Mouse (Mus musculus): ENCODE measurements around the gene Syne2. TPM values are rescaled to one million over a fixed set of nuclear protein-coding genes. Genes with fewer than 3 reads are reported as not detected.

The Syne2 gene
- polyA plus RNA-seq, 1 experiment from 2014 or later = 16.1 TPM

DNA sequence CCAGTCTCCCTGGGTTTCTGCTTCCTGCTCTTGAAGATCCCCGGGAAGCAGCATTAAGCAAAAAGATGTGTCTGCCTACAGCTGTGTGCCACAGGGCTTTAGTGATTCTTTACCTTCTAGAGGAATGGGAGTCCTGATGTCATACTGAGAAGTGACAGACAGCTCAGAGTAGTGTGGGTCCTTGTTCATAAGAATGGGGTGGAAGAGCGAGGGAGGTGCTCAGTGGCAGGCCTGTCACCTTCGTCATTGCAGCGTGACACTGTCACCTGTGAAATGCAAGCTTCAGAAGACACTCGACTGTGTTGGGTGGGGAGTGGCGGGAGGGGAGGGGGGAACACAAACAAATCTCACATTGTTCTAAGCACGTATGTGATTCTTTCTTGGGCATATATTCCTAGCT, 23.2 kb downstream of the Syne2 start:
- Histone ChIP-seq H3K4me2 (replicated peaks; ENCODE audit: low read depth) (no peak overlapping the region), H3K4me1 (replicated peaks; ENCODE audit: control insufficient read depth, insufficient read depth) (no peaks in the 10 kb centered on the region), H3K4me3 (ENCODE audit: low read depth, low read length) (no peak overlapping the region), H3K9ac (ENCODE audit: low read length) (no peak overlapping the region), H3K9me3 (ENCODE audit: control insufficient read depth, low read length) (no peaks in the 10 kb centered on the region), H3K27me3 (ENCODE audit: control insufficient read depth, insufficient read depth, low read length) (no peaks in the 10 kb centered on the region), H3K27ac (replicated peaks) (no peak overlapping the region), H3K36me3 (ENCODE audit: control insufficient read depth, insufficient read depth, low read length) (no peaks in the 10 kb centered on the region)
- no peak for ATAC-seq (ENCODE audit: low FRiP score, low TSS enrichment)
- 62% methylated on average over 7 of the region's 7 CpGs for WGBS
- no peak for DNase-seq (ENCODE audit: low spot score)
- TF ChIP-seq CTCF (IDR thresholded peaks at IDR 0.05; ENCODE audit: low read depth) (no peak), EP300 (optimal IDR thresholded peaks at IDR 0.05) (no peak)

DNA sequence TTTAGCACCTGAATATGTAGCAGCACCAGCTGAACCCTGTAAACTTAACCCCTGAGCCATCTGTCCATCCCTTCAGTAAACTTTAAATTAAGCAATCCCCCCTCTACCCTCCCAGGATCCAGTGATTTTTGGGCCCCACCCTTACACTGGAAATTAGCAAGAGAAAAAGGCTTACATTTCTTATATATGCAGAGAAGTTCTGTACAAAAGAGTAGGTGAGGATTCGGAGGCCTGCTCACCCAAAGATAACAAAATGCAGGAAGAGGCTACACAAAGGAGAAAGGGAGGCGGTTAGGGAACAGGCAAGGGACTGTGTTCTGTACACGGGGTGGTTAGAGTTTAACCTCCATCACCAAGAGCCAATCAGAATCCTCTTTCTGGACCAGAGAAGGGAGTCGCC, 26.4 kb downstream of the Syne2 start:
- H3K9ac ChIP-seq (ENCODE audit: low read length) = no peak overlapping the region
- DNase-seq (ENCODE audit: low spot score) (no peak), ATAC-seq (ENCODE audit: low FRiP score, low TSS enrichment) (no peak)
- TF ChIP-seq CTCF (IDR thresholded peaks at IDR 0.05; ENCODE audit: low read depth) = no peak
- no peak for TF ChIP-seq EP300 (optimal IDR thresholded peaks at IDR 0.05)
- no peaks in the 10 kb centered on the region for H3K9me3 ChIP-seq (ENCODE audit: control insufficient read depth, low read length)
- H3K4me3 ChIP-seq (ENCODE audit: low read depth, low read length) = no peak overlapping the region
- H3K36me3 ChIP-seq (ENCODE audit: control insufficient read depth, insufficient read depth, low read length) = no peaks in the 10 kb centered on the region
- H3K27ac ChIP-seq (replicated peaks) = no peak overlapping the region
- WGBS = 63% methylated on average over 4 of the region's 4 CpGs
- no peak overlapping the region for H3K4me2 ChIP-seq (replicated peaks; ENCODE audit: low read depth)
- H3K27me3 ChIP-seq (ENCODE audit: control insufficient read depth, insufficient read depth, low read length) = no peaks in the 10 kb centered on the region
- no peaks in the 10 kb centered on the region for H3K4me1 ChIP-seq (replicated peaks; ENCODE audit: control insufficient read depth, insufficient read depth)

DNA sequence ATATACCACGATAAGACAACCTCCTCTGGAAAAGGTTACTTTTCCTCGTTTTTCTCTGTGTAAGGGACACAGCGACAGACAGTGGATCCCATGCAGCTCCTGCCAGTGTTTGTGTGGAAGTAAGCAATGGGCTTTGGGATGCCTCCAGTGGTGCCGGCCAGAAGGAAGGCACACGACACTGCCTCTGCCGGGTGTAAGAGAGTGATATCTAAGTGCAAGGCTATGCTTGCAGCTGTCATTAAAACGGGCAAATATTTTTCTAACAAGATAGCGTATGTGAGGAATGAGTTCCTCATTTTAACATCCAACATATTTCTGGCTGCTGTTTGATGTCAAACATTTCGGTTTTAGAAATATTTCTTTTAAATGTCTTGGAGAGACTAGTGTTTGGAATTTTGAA, 27.1 kb downstream of the Syne2 start:
- Histone ChIP-seq H3K27ac (replicated peaks) (no peak overlapping the region), H3K9ac (ENCODE audit: low read length) (no peak overlapping the region), H3K4me1 (replicated peaks; ENCODE audit: control insufficient read depth, insufficient read depth) (no peaks in the 10 kb centered on the region), H3K4me2 (replicated peaks; ENCODE audit: low read depth) (no peak overlapping the region), H3K36me3 (ENCODE audit: control insufficient read depth, insufficient read depth, low read length) (no peaks in the 10 kb centered on the region), H3K9me3 (ENCODE audit: control insufficient read depth, low read length) (no peaks in the 10 kb centered on the region), H3K27me3 (ENCODE audit: control insufficient read depth, insufficient read depth, low read length) (no peaks in the 10 kb centered on the region), H3K4me3 (ENCODE audit: low read depth, low read length) (no peak overlapping the region)
- no peak for TF ChIP-seq CTCF (IDR thresholded peaks at IDR 0.05; ENCODE audit: low read depth)
- ATAC-seq (ENCODE audit: low FRiP score, low TSS enrichment) (no peak), DNase-seq (ENCODE audit: low spot score) (no peak)
- WGBS = 39% methylated on average over 9 of the region's 9 CpGs

DNA sequence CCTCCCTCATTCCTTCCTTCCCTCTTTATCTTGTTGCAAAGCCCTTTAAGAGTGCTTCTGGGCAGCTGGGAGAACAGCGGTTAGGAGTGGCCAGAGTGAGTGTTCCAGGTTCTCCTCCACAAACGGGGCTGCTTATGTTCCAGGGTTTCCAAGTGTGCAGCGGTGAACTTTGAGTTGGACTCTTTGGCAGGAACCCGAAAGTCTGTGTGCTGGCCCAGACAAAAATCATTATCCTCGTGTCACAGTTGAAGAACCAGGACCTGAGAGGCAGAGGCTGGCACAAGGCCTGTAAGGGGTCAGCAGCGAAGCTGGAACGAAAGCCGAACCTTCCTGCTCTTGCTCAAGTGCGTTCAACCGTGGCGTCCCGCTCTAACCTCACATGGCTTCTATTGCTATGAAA, 28.6 kb downstream of the Syne2 start:
- H3K27me3 ChIP-seq (ENCODE audit: control insufficient read depth, insufficient read depth, low read length) = no peaks in the 10 kb centered on the region
- TF ChIP-seq CTCF (IDR thresholded peaks at IDR 0.05; ENCODE audit: low read depth) (no peak), EP300 (optimal IDR thresholded peaks at IDR 0.05) (no peak)
- no peak overlapping the region for H3K27ac ChIP-seq (replicated peaks)
- H3K9me3 ChIP-seq (ENCODE audit: control insufficient read depth, low read length) = no peaks in the 10 kb centered on the region
- ATAC-seq (ENCODE audit: low FRiP score, low TSS enrichment) (no peak), DNase-seq (ENCODE audit: low spot score) (no peak)
- no peaks in the 10 kb centered on the region for H3K36me3 ChIP-seq (ENCODE audit: control insufficient read depth, insufficient read depth, low read length)
- H3K4me3 ChIP-seq (ENCODE audit: low read depth, low read length) = no peak overlapping the region
- no peaks in the 10 kb centered on the region for H3K4me1 ChIP-seq (replicated peaks; ENCODE audit: control insufficient read depth, insufficient read depth)
- 80% methylated on average over 12 of the region's 12 CpGs for WGBS
- H3K9ac ChIP-seq (ENCODE audit: low read length) = no peak overlapping the region
- H3K4me2 ChIP-seq (replicated peaks; ENCODE audit: low read depth) = no peak overlapping the region

DNA sequence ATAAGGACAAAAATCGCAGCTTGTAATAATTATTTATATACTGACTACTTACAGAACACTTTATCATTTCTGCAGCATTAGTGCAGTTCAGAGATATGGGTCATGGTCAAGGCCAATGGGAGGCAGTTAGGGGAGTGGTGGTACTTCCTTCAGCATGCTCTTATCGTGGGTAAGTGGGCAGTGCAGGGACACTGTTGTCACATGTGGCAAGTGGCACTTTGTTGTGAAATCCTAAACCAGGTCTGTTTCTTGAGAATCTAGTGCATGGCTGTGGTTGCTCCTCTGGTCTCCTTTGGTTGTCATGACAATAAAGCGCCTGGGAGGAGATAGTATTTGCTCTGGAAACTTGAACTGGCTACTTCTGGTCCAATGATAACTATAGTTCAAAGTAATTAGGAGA, 32.3 kb downstream of the Syne2 start:
- no peak overlapping the region for H3K4me2 ChIP-seq (replicated peaks; ENCODE audit: low read depth)
- no peak overlapping the region for H3K4me3 ChIP-seq (ENCODE audit: low read depth, low read length)
- no peak overlapping the region for H3K27ac ChIP-seq (replicated peaks)
- H3K9me3 ChIP-seq (ENCODE audit: control insufficient read depth, low read length) = no peaks in the 10 kb centered on the region
- H3K4me1 ChIP-seq (replicated peaks; ENCODE audit: control insufficient read depth, insufficient read depth) = 0 out of 2 replicates have a peak, but pooled peaks cover 5% of the 10 kb centered on the region
- no peak overlapping the region for H3K9ac ChIP-seq (ENCODE audit: low read length)
- DNase-seq (ENCODE audit: low spot score) (no peak), ATAC-seq (ENCODE audit: low FRiP score, low TSS enrichment) (no peak)
- H3K27me3 ChIP-seq (ENCODE audit: control insufficient read depth, insufficient read depth, low read length) = no peaks in the 10 kb centered on the region
- no peaks in the 10 kb centered on the region for H3K36me3 ChIP-seq (ENCODE audit: control insufficient read depth, insufficient read depth, low read length)
- no peak for TF ChIP-seq CTCF (IDR thresholded peaks at IDR 0.05; ENCODE audit: low read depth)
- TF ChIP-seq EP300 (optimal IDR thresholded peaks at IDR 0.05) = no peak
- 62% methylated on average over 3 of the region's 3 CpGs for WGBS

DNA sequence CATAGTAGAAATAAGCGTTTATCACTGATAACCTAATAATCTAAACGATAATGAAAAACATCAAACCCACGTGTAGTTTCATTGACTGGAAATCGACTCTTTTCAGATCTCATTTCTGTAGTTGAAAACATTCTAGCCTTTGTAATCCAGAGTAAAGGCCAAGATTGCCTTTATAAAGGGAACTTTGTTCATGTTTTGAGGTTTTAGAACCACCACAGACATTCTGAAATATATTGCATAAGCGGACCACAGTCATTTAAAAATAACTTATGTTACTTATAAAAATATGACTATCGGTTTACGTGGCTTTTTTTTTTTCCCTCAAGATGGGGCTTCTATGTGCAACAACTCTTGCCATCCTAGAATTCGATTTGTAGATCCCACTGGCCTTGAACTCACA, 33.5 kb downstream of the Syne2 start:
- H3K27ac ChIP-seq (replicated peaks) = no peak overlapping the region
- ATAC-seq (ENCODE audit: low FRiP score, low TSS enrichment) (no peak), DNase-seq (ENCODE audit: low spot score) (no peak)
- TF ChIP-seq EP300 (optimal IDR thresholded peaks at IDR 0.05) = no peak
- no peak for TF ChIP-seq CTCF (IDR thresholded peaks at IDR 0.05; ENCODE audit: low read depth)
- 77% methylated on average over 8 of the region's 8 CpGs for WGBS
- no peaks in the 10 kb centered on the region for H3K27me3 ChIP-seq (ENCODE audit: control insufficient read depth, insufficient read depth, low read length)
- no peak overlapping the region for H3K9ac ChIP-seq (ENCODE audit: low read length)
- H3K9me3 ChIP-seq (ENCODE audit: control insufficient read depth, low read length) = no peaks in the 10 kb centered on the region
- 0 out of 2 replicates have a peak, but pooled peaks cover 7% of the 10 kb centered on the region for H3K4me1 ChIP-seq (replicated peaks; ENCODE audit: control insufficient read depth, insufficient read depth)
- H3K36me3 ChIP-seq (ENCODE audit: control insufficient read depth, insufficient read depth, low read length) = no peaks in the 10 kb centered on the region
- H3K4me2 ChIP-seq (replicated peaks; ENCODE audit: low read depth) = no peak overlapping the region
- H3K4me3 ChIP-seq (ENCODE audit: low read depth, low read length) = no peak overlapping the region
